Mouse (Mus musculus) bone marrow macrophage, adult 2 months (primary cell): ENCODE data around the gene Pum1. TPM values are rescaled to one million over a fixed set of nuclear protein-coding genes. Genes with fewer than 3 reads are reported as not detected.

ENCODE experiments used
- H3K27ac ChIP-seq: 2 replicates; pipeline ENCODE4 v1.5.1; 2012; ENCODE audit warnings: low read depth, low read length; ENCODE audit not compliant: insufficient read depth
- H3K4me1 ChIP-seq: 2 replicates; pipeline ENCODE4 v1.6.1; 2012; ENCODE audit warnings: low read length; ENCODE audit not compliant: control insufficient read depth, insufficient read depth
- H3K4me3 ChIP-seq: 2 replicates; pipeline ENCODE4 v1.5.1; 2012; ENCODE audit warnings: mild to moderate bottlenecking, low read length, moderate library complexity; ENCODE audit not compliant: insufficient read depth
- CTCF ChIP-seq: IDR thresholded peaks from 2 replicates; pipeline ENCODE4 v1.5.1; 2012; ENCODE audit warnings: low read depth, mild to moderate bottlenecking, low read length, moderate library complexity
- POLR2A ChIP-seq: IDR thresholded peaks from 2 replicates; pipeline ENCODE4 v1.6.1; 2012; ENCODE audit warnings: mild to moderate bottlenecking, low read depth, low read length, borderline replicate concordance
- polyA plus RNA-seq: library from polyadenylated mRNA; stranded (reverse); fragments of >200 nt; gene quantifications from 2 replicates; pipeline ENCODE4 v1.2.4, GENCODE M21; 2012; ENCODE audit not compliant: missing spikeins, insufficient read depth, insufficient read length

Pum1 gene
- polyA plus RNA-seq, 1 experiment = 35.2 TPM

DNA sequence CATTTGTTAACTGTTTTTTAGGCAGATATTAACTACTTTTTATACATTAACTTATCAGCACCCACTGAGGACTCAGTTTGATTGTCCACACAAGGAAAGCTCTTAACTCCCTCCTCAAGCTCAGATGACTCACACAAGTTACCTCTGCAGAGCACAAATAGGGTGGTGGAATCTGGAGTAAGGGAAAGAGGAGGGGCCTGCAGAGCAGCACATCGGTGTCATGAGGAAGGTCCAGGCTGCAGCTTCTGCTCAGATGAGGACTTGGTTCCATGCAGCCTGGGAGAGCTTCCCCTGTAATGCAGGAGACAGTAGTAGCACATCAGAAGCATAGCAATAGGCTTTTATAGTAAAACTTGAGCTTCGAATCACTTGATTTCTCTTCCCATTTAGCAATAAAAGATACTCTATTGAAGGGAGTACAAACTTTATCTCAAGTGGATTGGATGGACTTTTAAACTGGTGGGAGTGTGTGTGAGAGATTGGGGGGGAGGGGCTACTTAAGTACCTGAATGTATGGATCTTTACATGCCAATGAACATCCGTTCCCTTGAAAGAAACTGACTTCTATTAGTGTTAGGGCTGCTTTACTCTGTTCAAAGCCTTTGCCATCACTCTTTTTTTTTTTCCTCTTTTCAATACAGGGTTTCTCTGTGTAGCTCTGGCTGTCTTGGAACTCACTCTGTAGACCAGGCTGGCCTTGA lies 39.9 kb downstream of the Pum1 start:
- Histone ChIP-seq H3K27ac (no peak overlapping the region), H3K4me1 (peaks cover 25% of the 10 kb centered on the region), H3K4me3 (no peak overlapping the region)
- TF ChIP-seq POLR2A = no peak
- TF ChIP-seq CTCF = no peak

DNA sequence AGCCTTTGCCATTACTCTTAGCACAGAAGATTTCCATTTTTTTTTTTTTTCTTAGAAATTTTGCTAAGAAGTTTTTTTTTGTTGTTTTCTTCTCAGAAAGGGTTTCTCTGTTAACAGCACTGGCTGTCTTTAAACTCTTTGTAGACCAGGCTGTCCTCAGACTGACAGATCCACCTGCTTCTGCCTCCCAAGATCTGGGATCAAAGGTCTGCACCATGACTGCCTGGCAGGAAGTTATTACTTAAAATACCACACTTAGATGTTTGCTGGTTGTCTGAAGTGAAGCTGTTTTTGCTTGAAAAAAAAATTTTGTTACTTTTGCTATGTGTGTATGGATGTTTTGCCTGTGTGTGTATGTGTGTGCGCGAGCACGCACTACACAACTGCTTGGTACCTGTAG lies 40.5 kb downstream of the Pum1 start:
- Histone ChIP-seq H3K4me1 (peaks cover 24% of the 10 kb centered on the region), H3K4me3 (no peak overlapping the region), H3K27ac (no peak overlapping the region)
- TF ChIP-seq CTCF (no peak), POLR2A (no peak)

DNA sequence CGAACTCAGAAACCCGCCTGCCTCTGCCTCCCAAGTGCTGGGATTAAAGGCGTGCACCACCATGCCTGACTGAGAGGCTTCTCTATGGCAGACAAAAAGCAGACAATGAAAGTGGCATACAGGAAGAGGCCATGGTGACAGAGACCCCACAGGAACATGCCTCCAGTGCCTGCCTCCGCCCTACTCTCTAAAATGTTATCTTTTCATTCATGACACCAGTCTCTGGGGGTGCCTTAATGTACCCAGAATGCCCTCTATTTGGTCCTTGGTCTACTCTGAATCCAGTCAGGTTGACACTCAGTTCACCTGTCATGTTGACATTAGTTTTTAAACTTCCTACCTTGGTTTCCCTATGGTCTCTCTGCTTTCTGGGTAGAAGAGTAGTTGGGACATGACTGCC lies 41.5 kb downstream of the Pum1 start:
- Histone ChIP-seq H3K4me3 (no peak overlapping the region), H3K27ac (no peak overlapping the region), H3K4me1 (peaks cover 21% of the 10 kb centered on the region)
- TF ChIP-seq CTCF (no peak), POLR2A (no peak)

DNA sequence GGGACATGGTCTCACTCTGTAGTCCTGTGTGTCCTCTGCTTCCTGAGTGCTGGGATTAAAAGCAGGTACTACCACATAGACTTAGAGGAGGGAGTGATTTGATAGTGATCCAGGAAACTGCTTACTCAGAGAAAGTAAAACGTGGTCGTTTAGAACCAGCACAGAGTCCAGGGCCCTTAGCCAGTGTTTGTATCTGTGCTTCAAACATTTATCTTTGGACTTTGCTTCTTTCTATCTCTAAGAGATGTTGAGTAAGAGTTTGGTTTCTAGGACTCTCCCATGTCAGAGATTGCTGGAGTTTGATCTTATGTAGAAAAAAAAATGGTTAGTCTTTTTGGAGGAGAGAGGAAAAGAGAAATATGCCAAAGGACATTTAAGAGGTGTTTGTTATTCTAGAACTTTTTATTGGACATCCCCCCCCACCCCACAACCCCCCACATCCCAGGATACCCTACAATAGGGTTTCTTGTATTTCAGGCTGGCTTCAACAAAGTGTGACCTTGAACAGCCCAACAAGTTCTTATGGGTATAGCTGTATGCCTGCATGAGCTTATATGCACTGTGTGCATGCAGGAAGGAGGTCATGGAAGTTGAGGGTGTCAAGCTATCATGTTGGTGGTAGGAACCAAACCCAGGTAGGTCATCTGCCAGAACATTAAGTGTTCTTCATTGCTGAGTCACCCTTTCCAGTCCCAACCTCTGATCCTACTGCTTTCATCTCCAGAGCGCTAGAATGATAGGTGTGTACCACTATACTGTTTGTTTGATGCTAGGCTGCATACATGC lies 43.3 kb downstream of the Pum1 start:
- no peak overlapping the region for H3K4me3 ChIP-seq
- no peak overlapping the region for H3K27ac ChIP-seq
- TF ChIP-seq POLR2A = no peak
- no peak for TF ChIP-seq CTCF
- peaks cover 13% of the 10 kb centered on the region for H3K4me1 ChIP-seq

DNA sequence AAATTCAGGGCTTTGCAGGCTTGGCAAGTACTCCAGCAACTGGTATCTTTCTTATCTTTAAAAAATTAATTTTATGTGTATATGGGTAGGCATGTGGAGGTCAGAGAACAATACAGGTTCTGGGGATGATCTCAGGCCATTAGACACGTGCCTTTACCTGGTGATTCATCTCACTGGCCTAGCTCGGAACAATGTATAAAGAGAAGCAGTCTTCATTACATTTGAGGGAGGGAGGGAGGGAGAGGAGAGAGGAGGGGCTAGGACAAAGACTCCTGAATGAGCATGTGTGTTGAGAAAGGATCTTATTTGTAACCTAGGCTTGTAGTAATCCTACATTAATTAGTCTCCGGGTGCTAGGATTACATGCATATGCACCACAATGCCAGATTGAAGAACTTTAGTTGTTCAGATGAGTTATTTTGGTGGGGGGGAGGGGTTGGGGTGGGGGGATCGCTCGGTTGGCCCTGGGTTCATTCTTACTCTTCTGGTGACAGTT lies 48.3 kb downstream of the Pum1 start:
- Histone ChIP-seq H3K4me1 (peaks cover 12% of the 10 kb centered on the region), H3K4me3 (no peak overlapping the region), H3K27ac (no peak overlapping the region)
- TF ChIP-seq POLR2A (no peak), CTCF (no peak)

DNA sequence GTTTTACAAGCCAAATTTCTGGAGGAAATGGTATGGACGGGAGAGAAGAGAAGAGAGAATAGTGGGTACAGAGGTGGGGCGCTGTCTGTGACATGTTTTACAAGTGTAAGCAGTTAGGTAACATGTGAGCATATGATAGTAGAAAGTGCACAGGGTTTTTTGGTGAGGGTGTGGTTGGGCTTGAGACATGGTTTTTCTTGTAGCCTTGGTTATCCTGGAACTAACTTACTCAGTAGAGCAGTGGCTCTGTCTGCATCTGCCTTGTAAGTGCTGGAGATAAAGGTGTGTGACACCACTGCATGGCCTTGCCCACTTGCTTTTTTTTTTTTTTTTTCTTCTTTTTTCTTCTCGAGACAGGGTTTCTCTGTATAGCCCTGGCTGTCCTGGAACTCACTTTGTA lies 49.2 kb downstream of the Pum1 start:
- Histone ChIP-seq H3K4me3 (no peak overlapping the region), H3K27ac (no peak overlapping the region), H3K4me1 (peaks cover 12% of the 10 kb centered on the region)
- TF ChIP-seq POLR2A = no peak
- no peak for TF ChIP-seq CTCF

DNA sequence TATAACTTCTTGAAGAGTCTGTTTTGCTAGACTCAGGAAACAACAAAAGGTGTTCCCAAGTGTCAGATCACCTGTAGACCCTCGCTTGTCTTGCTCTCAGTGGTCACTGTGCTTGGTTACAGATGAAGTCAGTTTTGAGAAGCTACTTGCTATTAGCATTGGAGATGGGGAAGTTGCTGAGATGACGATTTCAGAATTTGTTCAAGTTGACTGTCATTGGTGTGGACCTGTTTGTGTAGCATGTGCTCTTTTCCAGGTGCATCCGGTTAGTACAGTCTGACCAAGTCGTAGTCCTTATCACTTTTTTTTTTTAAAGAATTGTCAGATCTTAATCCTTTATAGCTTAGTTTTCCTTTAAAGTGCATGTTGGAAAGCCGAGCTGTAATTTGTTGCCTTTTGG lies 50.3 kb downstream of the Pum1 start:
- no peak overlapping the region for H3K27ac ChIP-seq
- no peak overlapping the region for H3K4me3 ChIP-seq
- TF ChIP-seq CTCF (no peak), POLR2A (no peak)
- peaks cover 12% of the 10 kb centered on the region for H3K4me1 ChIP-seq

DNA sequence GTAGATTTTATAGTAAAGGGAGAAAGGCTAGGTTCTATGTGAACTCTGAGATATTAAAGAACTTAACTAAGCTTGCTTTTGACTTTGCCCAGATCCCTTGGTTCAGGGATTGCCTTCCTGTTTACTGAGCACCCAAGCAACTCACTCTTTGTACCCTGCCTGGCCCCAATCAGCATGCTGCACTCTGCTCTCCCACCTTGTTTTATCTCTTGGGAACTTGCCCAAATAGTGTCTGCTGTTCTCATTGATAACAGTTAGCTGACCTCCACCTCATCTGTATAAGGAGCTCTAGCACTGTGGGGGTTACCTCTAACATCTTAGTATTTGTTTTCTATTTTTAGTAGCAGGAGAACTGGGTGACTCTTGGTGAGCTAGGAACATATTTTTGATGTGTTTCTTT lies 52.0 kb downstream of the Pum1 start:
- Histone ChIP-seq H3K27ac (no peak overlapping the region), H3K4me1 (peaks cover 22% of the 10 kb centered on the region), H3K4me3 (no peak overlapping the region)
- TF ChIP-seq CTCF (no peak), POLR2A (no peak)

DNA sequence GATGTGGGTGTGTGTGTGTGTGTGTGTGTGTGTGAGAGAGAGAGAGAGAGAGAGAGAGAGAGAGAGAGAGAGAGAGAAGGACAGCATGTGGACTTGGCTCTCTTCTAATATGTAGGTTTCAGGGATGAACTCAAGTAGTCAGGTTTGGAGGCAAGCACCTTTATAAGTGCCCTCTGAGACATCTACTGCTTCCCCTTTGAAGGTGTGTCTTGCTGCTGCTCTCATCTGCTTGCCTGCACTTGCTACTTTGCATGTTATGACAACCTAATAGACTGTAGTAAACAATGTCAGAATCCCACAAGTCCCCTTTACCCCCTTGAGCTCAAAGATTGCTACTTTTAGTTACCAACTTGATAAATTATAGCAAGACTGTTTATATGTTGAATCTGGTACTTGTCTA lies 52.5 kb downstream of the Pum1 start:
- H3K4me3 ChIP-seq = no peak overlapping the region
- TF ChIP-seq POLR2A (no peak), CTCF (no peak)
- no peak overlapping the region for H3K27ac ChIP-seq
- H3K4me1 ChIP-seq = peaks cover 22% of the 10 kb centered on the region

DNA sequence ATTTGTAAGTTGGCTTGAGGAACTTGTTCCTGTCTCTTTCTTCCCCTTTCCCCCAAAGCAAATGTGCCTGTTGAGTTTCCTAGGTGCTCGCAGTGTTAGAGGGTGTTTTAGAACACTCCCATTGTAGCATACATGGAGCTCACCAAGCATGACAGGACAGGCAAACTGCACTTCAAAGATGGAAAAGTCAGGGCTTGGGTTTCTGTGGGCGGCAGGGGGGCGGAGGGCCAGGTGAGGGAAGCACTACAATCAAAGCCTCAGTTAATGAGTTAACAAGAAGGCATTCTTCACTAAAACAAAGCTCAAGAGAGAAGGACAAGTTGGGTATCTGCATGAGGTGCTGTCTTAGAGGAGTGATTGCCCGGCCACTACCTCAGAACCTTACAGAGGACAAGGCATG lies 56.2 kb downstream of the Pum1 start:
- H3K4me3 ChIP-seq = no peak overlapping the region
- H3K27ac ChIP-seq = no peak overlapping the region
- H3K4me1 ChIP-seq = peaks cover 29% of the 10 kb centered on the region
- TF ChIP-seq POLR2A = no peak
- no peak for TF ChIP-seq CTCF
